Mouse (Mus musculus) MEL (cell line): Measurements from ENCODE around the gene Cdh13. TPM values are rescaled to one million over a fixed set of nuclear protein-coding genes. Genes with fewer than 3 reads are reported as not detected.

ENCODE experiments used
- DNase-seq: peaks from one replicate; pipeline ENCODE4 v3.0.0; 2011; ENCODE audit warnings: low read depth, low spot score
- H3K27ac ChIP-seq: 2 replicates; pipeline ENCODE4 v1.5.1; 2012; ENCODE audit warnings: low read depth, mild to moderate bottlenecking, control low read depth, low read length, moderate library complexity; ENCODE audit not compliant: control insufficient read depth
- H3K27me3 ChIP-seq, 2 experiments: fragments of 150-350 bp in 1 of 2; sonication (generic) in 1 of 2; 2 replicates each; pipeline ENCODE4 v1.6.1; 2012; ENCODE audit warnings: low read length in 2 of 2, mild to moderate bottlenecking in 2 of 2, improper control_type of control experiment in 1 of 2, moderate library complexity in 1 of 2; ENCODE audit not compliant: insufficient read depth in 2 of 2, control insufficient read depth in 1 of 2
- H3K36me3 ChIP-seq, 2 experiments: 2 replicates each; pipeline ENCODE4 v1.6.1; 2012 to 2014; ENCODE audit warnings: low read length in 2 of 2, improper control_type of control experiment in 1 of 2, inconsistent platforms in 1 of 2, mild to moderate bottlenecking in 1 of 2; ENCODE audit not compliant: insufficient read depth in 2 of 2, control insufficient read depth in 1 of 2
- H3K4me1 ChIP-seq, 2 experiments: fragments of 150-350 bp in 1 of 2; sonication (generic) in 1 of 2; 2 replicates each; pipeline ENCODE4 v1.6.1; 2012; ENCODE audit warnings: low read length in 2 of 2, improper control_type of control experiment in 1 of 2, mild to moderate bottlenecking in 1 of 2; ENCODE audit not compliant: insufficient read depth in 2 of 2, control insufficient read depth in 1 of 2
- H3K4me3 ChIP-seq, 2 experiments: fragments of 150-350 bp in 1 of 2; sonication (generic) in 1 of 2; 2 replicates each; pipeline ENCODE4 v1.5.1; 2012; ENCODE audit warnings: low read depth in 2 of 2, low read length in 2 of 2, mild to moderate bottlenecking in 2 of 2, moderate library complexity in 2 of 2, control low read depth in 1 of 2, improper control_type of control experiment in 1 of 2; ENCODE audit not compliant: control insufficient read depth in 1 of 2, insufficient read depth in 1 of 2
- H3K79me2 ChIP-seq: 2 replicates; pipeline ENCODE4 v1.6.1; 2012; ENCODE audit warnings: mild to moderate bottlenecking, low read length, moderate library complexity; ENCODE audit not compliant: control insufficient read depth, poor library complexity, insufficient read depth
- H3K9ac ChIP-seq: 2 replicates; pipeline ENCODE4 v1.6.1; 2012; ENCODE audit warnings: low read depth, mild to moderate bottlenecking, control low read depth, low read length, moderate library complexity; ENCODE audit not compliant: control insufficient read depth, poor library complexity, severe bottlenecking
- H3K9me3 ChIP-seq: fragments of 150-350 bp; sonication (generic); replicated peaks from 2 replicates; pipeline ENCODE4 v1.6.1; 2012; ENCODE audit warnings: mild to moderate bottlenecking, low read length, improper control_type of control experiment, moderate library complexity; ENCODE audit not compliant: insufficient read depth
- CHD1 ChIP-seq: IDR thresholded peaks from 2 replicates; pipeline ENCODE4 v1.6.1; 2012; ENCODE audit warnings: low read depth, mild to moderate bottlenecking, inconsistent platforms, low read length, improper control_type of control experiment
- CHD2 ChIP-seq: IDR thresholded peaks from 2 replicates; pipeline ENCODE4 v1.6.1; 2011; ENCODE audit warnings: low read length, improper control_type of control experiment
- ELF1 ChIP-seq: IDR thresholded peaks from 2 replicates; pipeline ENCODE4 v1.6.1; 2014; ENCODE audit warnings: low read depth, mild to moderate bottlenecking, inconsistent platforms, low read length, improper control_type of control experiment, moderate library complexity
- ETS1 ChIP-seq: IDR thresholded peaks from 2 replicates; pipeline ENCODE4 v1.6.1; 2012; ENCODE audit warnings: low read depth, mild to moderate bottlenecking, inconsistent platforms, low read length, improper control_type of control experiment, moderate library complexity
- GABPA ChIP-seq: IDR thresholded peaks from 2 replicates; pipeline ENCODE4 v1.6.1; 2012; ENCODE audit warnings: low read depth, mild to moderate bottlenecking, inconsistent platforms, low read length, improper control_type of control experiment, moderate library complexity
- MAFK ChIP-seq: IDR thresholded peaks from 2 replicates; pipeline ENCODE4 v1.6.1; 2011; ENCODE audit warnings: low read depth, mild to moderate bottlenecking, low read length, improper control_type of control experiment, borderline replicate concordance
- MAX ChIP-seq: IDR thresholded peaks from 2 replicates; pipeline ENCODE4 v1.6.1; 2011; ENCODE audit warnings: low read length, improper control_type of control experiment
- MXI1 ChIP-seq: IDR thresholded peaks from 2 replicates; pipeline ENCODE4 v1.6.1; 2011; ENCODE audit warnings: mild to moderate bottlenecking, low read depth, low read length, improper control_type of control experiment
- NELFE ChIP-seq: IDR thresholded peaks from 2 replicates; pipeline ENCODE4 v1.6.1; 2011; ENCODE audit warnings: low read depth, low read length, improper control_type of control experiment
- NRF1 ChIP-seq: IDR thresholded peaks from 2 replicates; pipeline ENCODE4 v1.6.1; 2014; ENCODE audit warnings: low read depth, mild to moderate bottlenecking, inconsistent platforms, low read length, improper control_type of control experiment, moderate library complexity; ENCODE audit not compliant: poor library complexity, insufficient read depth, severe bottlenecking
- POLR2A ChIP-seq, 2 experiments: IDR thresholded peaks; 2 replicates each; pipeline ENCODE4 v1.6.1; 2011 to 2012; ENCODE audit warnings: low read length in 2 of 2, mild to moderate bottlenecking in 2 of 2, control low read depth in 1 of 2, improper control_type of control experiment in 1 of 2, low read depth in 1 of 2, moderate library complexity in 1 of 2; ENCODE audit not compliant: control insufficient read depth in 1 of 2, insufficient read depth in 1 of 2, poor library complexity in 1 of 2
- RAD21 ChIP-seq: IDR thresholded peaks from 2 replicates; pipeline ENCODE4 v1.6.1; 2011; ENCODE audit warnings: mild to moderate bottlenecking, low read depth, low read length, improper control_type of control experiment
- RCOR1 ChIP-seq: IDR thresholded peaks from 2 replicates; pipeline ENCODE4 v1.6.1; 2012; ENCODE audit warnings: low read depth, mild to moderate bottlenecking, inconsistent platforms, low read length, improper control_type of control experiment
- SIN3A ChIP-seq: IDR thresholded peaks from 2 replicates; pipeline ENCODE4 v1.6.1; 2012; ENCODE audit warnings: low read length, improper control_type of control experiment, inconsistent platforms
- SMC3 ChIP-seq: IDR thresholded peaks from 2 replicates; pipeline ENCODE4 v1.6.1; 2011; ENCODE audit warnings: low read depth, low read length, improper control_type of control experiment
- TBP ChIP-seq: IDR thresholded peaks from 2 replicates; pipeline ENCODE4 v1.8.0; 2011; ENCODE audit warnings: low read depth, low read length, improper control_type of control experiment
- UBTF ChIP-seq: IDR thresholded peaks from 2 replicates; pipeline ENCODE4 v1.6.1; 2012; ENCODE audit warnings: low read depth, mild to moderate bottlenecking, inconsistent platforms, low read length, improper control_type of control experiment, moderate library complexity, borderline replicate concordance; ENCODE audit not compliant: insufficient read depth
- ZMIZ1 ChIP-seq: IDR thresholded peaks from 2 replicates; pipeline ENCODE4 v1.6.1; 2012; ENCODE audit warnings: low read depth, mild to moderate bottlenecking, inconsistent platforms, low read length, improper control_type of control experiment, moderate library complexity
- ZNF384 ChIP-seq: IDR thresholded peaks from 2 replicates; pipeline ENCODE4 v1.6.1; 2012; ENCODE audit warnings: low read depth, mild to moderate bottlenecking, inconsistent platforms, low read length, improper control_type of control experiment
- polyA plus RNA-seq, 2 experiments: library from polyadenylated mRNA; stranded (reverse) in 1 of 2; unstranded in 1 of 2; fragments of >175 nt in 1 of 2; fragments of >200 nt in 1 of 2; gene quantifications; 2 replicates each; pipeline versions ENCODE4 v1.2.1 to v1.2.4; 2012; ENCODE audit warnings: low replicate concordance in 2 of 2, low read depth in 1 of 2; ENCODE audit not compliant: insufficient read length in 2 of 2, insufficient read depth in 1 of 2, missing spikeins in 1 of 2
- total RNA-seq: library from RNA; depleted of rRNA; stranded (reverse); fragments of 300-350 nt; gene quantifications from 2 replicates; pipeline ENCODE4 v1.2.3, GENCODE M21; 2012

Cdh13 gene
- total and polyA plus RNA-seq, 3 experiments: not detected

GRCm38 (mm10) chr8:118348710-118349489 is 65.4 kb downstream of the Cdh13 start:
- Histone ChIP-seq H3K4me1 (no peaks in the 10 kb centered on the region), H3K27me3 (no peaks in the 10 kb centered on the region), H3K27ac (no peak overlapping the region), H3K9me3 (no peaks in the 10 kb centered on the region)
- TF ChIP-seq GABPA (no peak), ETS1 (no peak), CHD2 (no peak)
- TF ChIP-seq, all 39 proteins: peak for 0
- no peaks in the 10 kb centered on the region for H3K36me3 ChIP-seq
- no peak overlapping the region for H3K4me3 ChIP-seq
- H3K79me2 ChIP-seq: no peaks in the 10 kb centered on the region
- no peak overlapping the region for H3K9ac ChIP-seq
- DNase-seq: no peak

- H3K4me3 ChIP-seq: no peak overlapping the region
- no peaks in the 10 kb centered on the region for H3K36me3 ChIP-seq
- TF ChIP-seq ZMIZ1 (no peak), UBTF (no peak), MAX (no peak), SIN3A (no peak), NELFE (no peak), RCOR1 (no peak), NRF1 (no peak), SMC3 (no peak), GABPA (no peak), RAD21 (no peak), TBP (no peak), MAFK (no peak), MXI1 (no peak), POLR2A (IDR thresholded peaks at IDR 0.05; ENCODE audit: control insufficient read depth in 1 of 2, insufficient read depth in 1 of 2, low read depth in 1 of 2, low read length in 2 of 2, poor library complexity in 1 of 2) (no peak), CHD1 (no peak), CHD2 (no peak), ELF1 (no peak), ZNF384 (no peak)
- H3K79me2 ChIP-seq: no peaks in the 10 kb centered on the region
- no peaks in the 10 kb centered on the region for H3K27me3 ChIP-seq
- H3K9me3 ChIP-seq: no peaks in the 10 kb centered on the region
- H3K27ac ChIP-seq: no peak overlapping the region
- no peaks in the 10 kb centered on the region for H3K4me1 ChIP-seq
- DNase-seq: no peak
- no peak overlapping the region for H3K9ac ChIP-seq
Observed at GRCm38 (mm10) chr8:118350136-118350535, 66.6 kb downstream of the Cdh13 start.
